Mouse (Mus musculus) limb, embryonic 10.5 days (tissue): ENCODE results near the gene Rag2. TPM values are rescaled to one million over a fixed set of nuclear protein-coding genes. Genes with fewer than 3 reads are reported as not detected.

Experiments
- DNase-seq: peaks from one replicate; pipeline ENCODE4 v3.0.0-alpha.2; 2017; ENCODE audit warnings: low spot score
- H3K27ac ChIP-seq: fragments of 300-500 bp; sonication (generic); 2 replicates; pipeline ENCODE4 v1.5.1; 2016; ENCODE audit warnings: mild to moderate bottlenecking
- H3K27me3 ChIP-seq: fragments of 300-500 bp; sonication (generic); 2 replicates; pipeline ENCODE4 v1.6.1; 2016; ENCODE audit warnings: low read depth, mild to moderate bottlenecking; ENCODE audit not compliant: poor library complexity, severe bottlenecking
- H3K36me3 ChIP-seq: fragments of 300-500 bp; sonication (generic); 2 replicates; pipeline ENCODE4 v1.6.1; 2016; ENCODE audit warnings: mild to moderate bottlenecking, moderate library complexity
- H3K4me1 ChIP-seq: fragments of 300-500 bp; sonication (generic); 2 replicates; pipeline ENCODE4 v1.6.1; 2016
- H3K4me3 ChIP-seq: fragments of 300-500 bp; sonication (generic); 2 replicates; pipeline ENCODE4 v1.5.1; 2016; ENCODE audit warnings: mild to moderate bottlenecking, moderate library complexity
- H3K9me3 ChIP-seq: fragments of 300-500 bp; sonication (generic); replicated peaks from 2 replicates; pipeline ENCODE4 v1.6.1; 2016; ENCODE audit warnings: mild to moderate bottlenecking
- WGBS: fragments of 180-500 bp; shearing (Covaris S2); methylation state at CpG from one replicate; pipeline ENCODE4 v1.1.7; 2016; 5-methylcytosine and 5-hydroxymethylcytosine counted together
- polyA plus RNA-seq: library from polyadenylated mRNA; unstranded; fragments of >200 nt; fragmentation: Nextera tagmentation; extraction: Ambion mirVana; gene quantifications from 2 replicates; pipeline ENCODE4 v1.2.1, GENCODE M21; 2016

The Rag2 gene
- polyA plus RNA-seq, 1 experiment from 2014 or later = not detected

DNA sequence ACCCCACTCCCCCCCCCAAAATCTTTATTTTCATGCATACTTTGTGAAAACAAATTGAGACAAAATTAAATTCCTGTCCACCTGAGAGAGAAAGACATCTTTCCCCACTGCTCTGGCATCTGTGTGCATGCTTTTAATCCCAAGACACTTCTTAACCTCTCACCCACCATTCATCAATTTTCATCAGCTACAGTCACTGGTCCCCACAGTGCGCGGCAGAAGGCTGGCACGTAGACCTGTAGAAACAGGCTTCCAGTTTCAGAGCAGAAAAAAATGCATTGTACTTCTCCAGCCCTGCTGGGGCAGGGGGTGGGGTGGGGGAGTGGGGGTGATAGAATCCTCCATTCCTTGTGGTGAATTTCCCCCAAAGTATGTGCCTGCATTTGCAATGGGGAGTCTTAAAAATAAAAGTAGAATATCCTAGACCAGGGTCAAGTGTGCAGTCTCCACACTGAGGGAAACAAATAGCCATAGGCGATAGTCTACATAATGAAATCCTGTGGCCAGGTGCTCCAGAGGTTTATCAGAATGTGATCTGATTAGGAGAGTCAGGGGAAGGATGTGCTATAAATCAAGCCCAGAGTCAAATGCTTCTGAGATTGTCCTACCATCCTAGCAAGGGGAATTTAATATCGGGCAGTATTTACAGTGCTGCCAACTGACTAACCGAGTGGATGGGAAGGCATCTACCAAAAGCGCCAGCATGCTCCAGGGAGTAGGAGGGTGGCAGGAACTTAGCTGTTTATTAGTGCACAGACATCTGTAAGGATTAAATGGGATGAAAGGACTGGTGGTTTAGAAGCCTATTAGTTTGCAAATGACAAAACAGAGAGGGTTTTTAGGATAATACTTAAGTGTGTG is 14.7 kb downstream of the Rag2 start:
- 51% methylated on average over 7 of the region's 7 CpGs for WGBS
- Histone ChIP-seq H3K4me3 (no peak overlapping the region), H3K36me3 (no peaks in the 10 kb centered on the region), H3K9me3 (no peaks in the 10 kb centered on the region), H3K27me3 (no peaks in the 10 kb centered on the region), H3K4me1 (peaks cover 12% of the 10 kb centered on the region), H3K27ac (no peak overlapping the region)
- no peak for DNase-seq

DNA sequence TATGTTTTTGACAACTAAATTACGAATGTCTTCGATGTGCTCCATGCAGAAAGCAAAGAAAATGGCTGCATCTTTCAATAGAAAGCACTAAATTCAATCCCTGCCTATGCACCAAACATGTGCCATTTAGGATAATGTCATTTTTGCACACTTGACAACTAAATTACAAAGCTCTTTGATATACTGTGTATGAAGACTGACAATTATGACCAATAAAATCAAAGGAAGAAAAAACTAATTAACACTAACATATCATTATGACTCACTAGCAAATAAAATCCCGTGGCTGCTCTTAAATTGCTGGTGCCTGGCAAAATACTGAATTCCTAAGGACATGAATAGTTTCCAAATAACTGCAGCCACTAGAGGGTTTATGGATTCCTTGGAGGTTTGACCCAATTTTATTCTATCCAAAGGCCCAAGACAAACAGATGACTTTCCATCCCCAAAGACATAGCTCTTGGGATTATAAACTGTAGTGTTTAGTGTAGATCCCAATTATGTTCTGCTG is 15.4 kb downstream of the Rag2 start:
- Histone ChIP-seq H3K27ac (no peak overlapping the region), H3K27me3 (no peaks in the 10 kb centered on the region), H3K9me3 (no peaks in the 10 kb centered on the region), H3K4me1 (peaks cover 12% of the 10 kb centered on the region), H3K36me3 (no peaks in the 10 kb centered on the region), H3K4me3 (no peak overlapping the region)
- no peak for DNase-seq
- 86% methylated on average over 3 of the region's 3 CpGs for WGBS

DNA sequence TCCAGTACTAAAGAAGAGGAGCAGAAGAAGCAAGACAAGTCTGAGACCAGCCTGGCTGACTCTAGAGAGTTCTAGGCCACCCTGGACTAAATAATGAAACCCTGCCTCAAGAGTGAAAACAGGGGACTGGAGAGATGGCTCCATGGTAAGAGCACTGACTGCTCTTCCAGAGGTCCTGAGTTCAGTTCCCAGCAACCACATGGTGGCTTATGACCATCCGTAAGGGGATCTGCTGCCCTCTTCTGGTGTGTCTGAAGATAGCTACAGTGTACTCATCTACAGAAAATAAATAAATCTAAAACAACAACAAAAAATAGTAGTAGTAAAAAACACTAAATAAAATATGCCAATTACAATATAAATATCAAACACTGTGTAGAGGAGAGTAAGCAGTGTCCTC is 21.3 kb downstream of the Rag2 start:
- WGBS = 96% methylated on average over 1 of the region's 1 CpGs

DNA sequence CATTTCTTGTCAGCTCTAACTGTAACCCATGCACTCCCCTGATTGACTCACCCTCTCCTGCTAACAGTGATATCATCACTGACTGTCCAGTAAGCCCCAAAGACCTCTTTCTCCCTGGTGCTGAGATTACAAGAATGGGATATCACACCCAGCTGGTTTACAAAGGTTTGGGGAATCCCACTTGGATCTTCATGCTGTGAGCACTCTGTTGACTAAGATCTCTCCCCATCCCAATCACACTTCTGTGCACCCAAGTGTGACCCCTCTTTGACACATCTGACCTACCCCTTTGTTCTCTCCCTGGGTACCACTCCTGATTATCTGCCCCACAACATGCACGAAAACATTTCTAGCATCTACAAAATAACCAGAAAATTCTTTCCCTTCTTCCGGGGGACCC is 23.8 kb downstream of the Rag2 start:
- peak overlapping the region; percentile 72 for H3K27ac ChIP-seq
- peaks cover 29% of the 10 kb centered on the region for H3K4me1 ChIP-seq
- no peaks in the 10 kb centered on the region for H3K36me3 ChIP-seq
- H3K9me3 ChIP-seq = no peaks in the 10 kb centered on the region
- H3K27me3 ChIP-seq = no peaks in the 10 kb centered on the region
- H3K4me3 ChIP-seq = no peak overlapping the region
- DNase-seq = no peak
- 85% methylated on average over 2 of the region's 2 CpGs for WGBS

More for the DNA sequence above, 21.3 kb downstream of the Rag2 start:
- Histone ChIP-seq H3K9me3 (no peaks in the 10 kb centered on the region), H3K4me1 (peaks cover 18% of the 10 kb centered on the region), H3K4me3 (no peak overlapping the region), H3K27me3 (no peaks in the 10 kb centered on the region), H3K27ac (no peak overlapping the region), H3K36me3 (no peaks in the 10 kb centered on the region)
- no peak for DNase-seq

DNA sequence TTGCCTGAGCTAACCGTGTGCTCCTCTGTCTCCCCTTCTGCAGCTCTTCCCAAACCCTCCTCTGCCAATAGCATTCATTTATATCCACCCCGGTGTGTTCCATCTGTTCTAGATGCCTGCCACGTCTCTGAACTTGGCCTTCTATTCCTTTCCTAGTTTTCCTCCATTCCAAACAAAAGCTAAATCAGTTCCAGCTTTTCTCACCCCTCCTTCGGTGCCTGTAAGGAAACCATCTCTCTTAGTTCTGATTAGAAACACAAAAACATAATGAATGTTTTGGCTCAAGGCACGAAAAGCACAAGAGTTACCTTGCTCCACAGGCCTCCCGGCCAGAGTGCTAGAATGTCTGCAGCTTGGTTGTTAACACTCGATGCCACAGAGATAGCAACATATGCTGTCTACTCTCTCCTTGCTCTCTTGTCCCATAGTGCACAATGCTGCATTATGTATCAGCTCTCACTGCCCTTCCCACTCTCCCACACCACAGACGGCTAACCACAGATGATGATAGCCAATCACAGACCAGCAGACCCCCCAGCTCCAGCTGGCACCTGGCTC is 24.7 kb downstream of the Rag2 start, which contains the start of the genes Rag1 and B230118H07Rik:
Rag1 (minus strand) TSS at position 388 of the 558 bp plus-strand sequence.
B230118H07Rik (minus strand) TSS at position 419 of the 558 bp plus-strand sequence.
- H3K36me3 ChIP-seq = no peaks in the 10 kb centered on the region
- H3K27me3 ChIP-seq = no peaks in the 10 kb centered on the region
- H3K27ac ChIP-seq = peak within 1 kb of the TSS; percentile 72
- H3K9me3 ChIP-seq = no peaks in the 10 kb centered on the region
- H3K4me1 ChIP-seq = peaks cover 29% of the 10 kb centered on the region
- peak; percentile 42 for DNase-seq
- WGBS = 47% methylated on average over 8 of the region's 8 CpGs
- peak within 1 kb of the TSS; percentile 8; the same call in 1 of the 2 replicates for H3K4me3 ChIP-seq

DNA sequence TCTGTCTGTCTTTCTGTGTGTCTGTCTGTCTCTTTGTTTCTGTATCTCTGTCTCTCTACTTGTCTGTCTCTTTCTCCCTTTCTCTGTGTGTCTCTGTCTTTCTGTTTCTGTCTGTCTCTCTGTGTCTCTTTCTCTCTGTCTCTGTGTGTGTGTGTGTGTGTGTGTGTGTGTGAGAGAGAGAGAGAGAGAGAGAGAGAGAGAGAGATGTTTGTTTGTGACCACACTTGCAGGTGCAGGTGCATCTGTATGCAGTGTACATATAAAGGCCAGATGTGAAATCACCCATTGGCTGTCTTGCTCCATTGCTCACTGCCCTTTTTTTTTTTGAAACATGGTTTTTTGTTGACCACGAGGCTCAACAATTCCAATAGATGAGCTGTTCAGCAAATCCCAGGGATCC is 25.9 kb downstream of the Rag2 start:
- no peak overlapping the region for H3K4me3 ChIP-seq
- 73% methylated on average over 1 of the region's 1 CpGs for WGBS
- H3K27me3 ChIP-seq = no peaks in the 10 kb centered on the region
- no peaks in the 10 kb centered on the region for H3K36me3 ChIP-seq
- H3K4me1 ChIP-seq = peaks cover 29% of the 10 kb centered on the region
- H3K9me3 ChIP-seq = no peaks in the 10 kb centered on the region
- no peak for DNase-seq
- H3K27ac ChIP-seq = no peak overlapping the region

DNA sequence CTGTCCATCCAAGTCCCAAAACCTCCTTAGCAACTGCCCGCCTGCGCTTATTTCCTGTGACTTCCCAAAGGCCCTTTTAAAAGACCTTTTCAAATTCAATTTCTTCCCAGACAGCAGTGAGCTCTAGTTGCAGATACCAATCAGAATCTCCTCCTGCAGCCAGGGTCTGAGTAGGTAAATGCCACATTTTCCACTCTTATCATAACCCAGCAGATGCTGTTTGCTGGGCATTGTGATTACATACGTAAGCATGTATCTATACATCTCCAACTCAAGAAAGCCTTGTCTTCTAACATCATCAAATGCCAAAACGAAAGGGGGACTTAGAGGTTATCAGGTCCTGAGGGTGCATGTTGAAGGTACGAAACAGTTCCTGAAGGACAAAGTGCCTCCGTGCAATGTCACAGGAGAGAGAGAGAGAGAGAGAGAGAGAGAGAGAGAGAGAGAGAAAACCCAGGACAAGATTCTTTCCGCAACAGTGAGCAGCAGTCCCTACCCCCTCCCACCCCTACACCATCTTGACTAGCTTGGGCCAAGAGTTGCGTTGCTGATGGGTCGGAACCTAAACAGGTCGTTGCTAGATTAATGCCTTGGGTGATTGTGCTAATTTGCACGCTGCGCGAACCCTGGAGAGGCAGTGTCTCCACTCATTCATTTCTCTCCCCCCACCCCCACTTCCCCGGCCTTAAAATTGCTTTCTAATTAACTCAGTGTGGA is 27.8 kb downstream of the Rag2 start:
- DNase-seq = no peak
- WGBS = 51% methylated on average over 14 of the region's 14 CpGs

DNA sequence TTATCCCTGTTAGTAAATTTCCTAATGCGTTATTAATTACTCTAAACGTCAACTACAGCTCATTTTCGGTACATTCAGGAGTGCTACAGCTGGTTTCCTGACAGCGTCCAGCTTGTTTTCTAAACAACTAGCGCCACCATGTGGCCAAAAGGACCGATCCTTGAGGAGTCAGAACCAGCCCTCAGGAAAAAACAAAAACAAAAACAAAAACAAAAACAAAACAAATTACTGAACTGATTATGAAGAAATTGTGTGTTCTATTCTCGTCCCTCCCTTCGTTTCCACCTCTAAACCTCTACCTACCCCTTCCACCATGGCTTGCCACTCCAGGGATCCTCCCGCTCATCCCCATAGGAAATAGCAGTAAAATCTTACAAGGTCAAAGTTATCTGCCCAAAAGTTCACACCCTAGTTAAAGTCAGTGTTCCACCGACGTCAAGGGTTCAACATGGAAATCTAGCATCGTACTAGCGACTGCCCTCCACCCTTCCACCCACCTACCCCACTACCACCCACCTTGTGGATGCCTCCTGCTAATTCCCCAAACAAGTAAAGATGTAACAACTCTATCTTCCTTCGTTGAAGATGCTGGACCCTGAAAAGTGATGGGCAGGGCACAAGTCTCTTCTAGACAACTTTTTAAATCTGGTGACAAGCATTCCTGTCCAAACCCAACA is 28.5 kb downstream of the Rag2 start:
- Histone ChIP-seq H3K27me3 (peaks cover 2% of the 10 kb centered on the region; the same call in 1 of the 2 replicates), H3K4me3 (peak overlapping the region; percentile 29; the same call in 1 of the 2 replicates)
- 21% methylated on average over 14 of the region's 14 CpGs for WGBS

More for the DNA sequence above, 27.8 kb downstream of the Rag2 start:
- no peaks in the 10 kb centered on the region for H3K36me3 ChIP-seq
- H3K27ac ChIP-seq = no peak overlapping the region
- peak overlapping the region; percentile 29; the same call in 1 of the 2 replicates for H3K4me3 ChIP-seq
- H3K9me3 ChIP-seq = no peaks in the 10 kb centered on the region
- peaks cover 29% of the 10 kb centered on the region for H3K4me1 ChIP-seq
- H3K27me3 ChIP-seq = no peaks in the 10 kb centered on the region; the same call in 1 of the 2 replicates

DNA sequence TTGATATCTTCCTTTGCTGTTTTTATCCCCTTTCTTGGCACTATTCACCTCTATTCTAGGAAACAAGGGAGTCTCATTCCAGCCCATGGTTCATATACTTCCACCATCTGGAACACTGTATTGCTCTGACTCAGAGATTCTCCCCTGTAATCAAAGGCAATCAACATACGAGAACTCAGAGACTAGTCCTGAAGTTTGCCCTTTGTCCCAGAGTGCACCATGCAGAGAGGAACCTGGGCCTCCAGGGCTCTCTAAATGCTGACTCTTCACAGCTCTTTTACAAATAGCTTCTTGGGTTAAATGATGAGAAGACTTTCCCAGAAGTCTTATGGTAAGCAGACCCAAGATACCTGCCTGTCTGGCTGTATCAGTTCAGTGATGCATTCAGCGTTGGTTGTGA is 36.0 kb downstream of the Rag2 start:
- H3K4me3 ChIP-seq = no peak overlapping the region
- WGBS = 78% methylated on average over 2 of the region's 2 CpGs
- peaks cover 2% of the 10 kb centered on the region; the same call in 1 of the 2 replicates for H3K27me3 ChIP-seq
- no peaks in the 10 kb centered on the region for H3K36me3 ChIP-seq
- no peak overlapping the region for H3K27ac ChIP-seq
- no peaks in the 10 kb centered on the region; the same call in 1 of the 2 replicates for H3K4me1 ChIP-seq
- DNase-seq = no peak
- H3K9me3 ChIP-seq = no peaks in the 10 kb centered on the region

More for the DNA sequence above, 28.5 kb downstream of the Rag2 start:
- Histone ChIP-seq H3K27ac (no peak overlapping the region), H3K4me1 (peaks cover 27% of the 10 kb centered on the region), H3K9me3 (no peaks in the 10 kb centered on the region), H3K36me3 (no peaks in the 10 kb centered on the region)
- peak; percentile 77 for DNase-seq

DNA sequence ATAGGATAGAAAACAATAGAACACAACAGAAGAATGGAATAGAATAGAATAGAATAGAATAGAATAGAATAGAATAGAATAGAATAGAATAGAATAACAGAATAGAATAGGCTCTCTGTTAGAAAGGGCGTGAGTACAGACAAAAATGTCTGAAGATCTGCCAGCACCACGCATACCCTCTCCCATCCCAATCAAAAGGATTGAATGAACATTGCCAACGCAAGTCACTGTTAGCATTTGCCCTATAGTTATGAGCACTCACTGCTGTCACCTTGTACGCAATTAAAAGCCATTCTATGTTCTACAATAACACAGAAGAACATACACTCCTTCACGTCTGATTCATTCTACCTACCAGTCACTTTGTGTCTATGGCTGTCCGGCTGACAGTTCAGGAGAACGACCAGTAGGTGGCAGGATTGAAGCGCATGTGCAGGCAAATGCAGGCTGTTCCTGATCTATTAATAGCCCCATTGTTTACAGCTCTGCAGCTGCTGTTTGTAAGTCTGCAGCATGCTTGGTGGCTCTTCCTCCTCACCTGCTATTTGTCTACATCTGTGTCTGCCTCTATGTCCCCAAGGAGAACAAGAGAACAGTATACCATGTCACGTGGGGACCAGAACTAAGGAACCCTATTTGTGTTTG is 40.7 kb downstream of the Rag2 start:
- peak; percentile 79 for DNase-seq
- no peaks in the 10 kb centered on the region; the same call in 1 of the 2 replicates for H3K4me1 ChIP-seq
- no peaks in the 10 kb centered on the region; the same call in 1 of the 2 replicates for H3K27me3 ChIP-seq
- H3K4me3 ChIP-seq = no peak overlapping the region
- no peaks in the 10 kb centered on the region for H3K36me3 ChIP-seq
- WGBS = 25% methylated on average over 9 of the region's 9 CpGs
- H3K9me3 ChIP-seq = no peaks in the 10 kb centered on the region
- peak overlapping the region; percentile 74 for H3K27ac ChIP-seq

DNA sequence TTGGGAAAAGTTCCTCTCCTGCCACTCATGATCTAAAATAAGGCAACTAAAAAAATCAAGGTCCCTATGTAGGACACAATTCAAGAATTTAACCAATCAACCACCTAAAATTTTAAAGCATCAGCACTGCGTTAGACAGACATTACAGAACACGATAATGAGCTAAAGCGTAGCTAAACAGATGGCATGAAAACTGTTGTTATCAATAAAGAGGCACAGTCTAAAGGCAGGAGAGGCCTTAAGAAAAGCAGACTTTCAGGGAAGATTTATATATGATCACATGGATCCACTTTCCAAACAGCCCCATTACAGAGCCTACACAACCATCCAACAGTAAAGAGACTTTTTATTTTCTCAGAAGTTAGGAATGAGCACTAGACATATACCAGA is 41.2 kb downstream of the Rag2 start:
- 94% methylated on average over 3 of the region's 3 CpGs for WGBS
- Histone ChIP-seq H3K9me3 (no peaks in the 10 kb centered on the region), H3K4me1 (no peaks in the 10 kb centered on the region; the same call in 1 of the 2 replicates), H3K36me3 (no peaks in the 10 kb centered on the region), H3K27me3 (no peaks in the 10 kb centered on the region; the same call in 1 of the 2 replicates), H3K4me3 (no peak overlapping the region), H3K27ac (peak overlapping the region; percentile 74)
- DNase-seq = no peak
